Mouse (Mus musculus): Measurements from ENCODE around the gene Hnrnpa0.

DNA sequence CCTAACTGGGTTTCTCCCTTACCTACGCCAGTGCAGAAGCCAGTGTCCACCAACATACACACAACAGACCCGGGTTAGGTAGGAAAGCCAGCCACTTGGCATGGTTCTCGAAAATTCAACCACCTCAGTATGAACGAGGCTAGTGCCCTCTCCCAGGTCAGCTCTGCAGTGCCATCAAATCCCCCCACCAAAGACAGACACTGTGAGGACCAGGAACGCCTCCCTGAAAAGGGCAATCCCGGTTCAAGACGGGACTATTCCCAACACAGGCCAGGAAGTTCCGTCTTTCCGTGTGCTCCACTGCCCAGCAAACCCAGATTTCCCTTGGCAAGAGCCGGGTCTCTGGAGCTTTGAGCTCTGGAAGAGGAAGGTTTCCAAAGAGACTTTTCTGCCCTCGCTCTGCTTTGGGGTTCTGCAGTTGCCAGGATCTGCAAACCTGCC is 15.7 kb downstream of the Hnrnpa0 start:
- TF ChIP-seq POLR2A (IDR thresholded peaks at IDR 0.05; ENCODE audit: borderline replicate concordance, extremely low read depth, low read depth, low read length) = no peak
- no peak for TF ChIP-seq CTCF (IDR thresholded peaks at IDR 0.05; ENCODE audit: insufficient read depth, low read length)

Measured in lung, adult 2 months (tissue).